ENCODE assay signal across 10 mouse cellular contexts in genomic region chr2:145833341-145833740, GRCm38 (mm10).
DNase-seq lines count a peak whose midpoint lies in the region; ATAC-seq and TF ChIP-seq lines count a peak whose summit lies in the region.
"Had no signal": no experiment of that assay in that cellular context is flagged by ENCODE, and none has a peak within 500 bp of the region (broad histone marks: within the 10 kb centered on the region; RNA-seq: fewer than 3 reads in every experiment).

No protein-coding gene starts in this region.

- H3K4me2 ChIP-seq in forebrain, embryonic 15.5 days (replicated peaks): no peak overlapping the region
- H3K4me2 ChIP-seq in forebrain, embryonic 16.5 days (ENCODE audit: low read length): no peak overlapping the region
- no peak overlapping the region for H3K4me2 ChIP-seq in liver, postnatal 0 days (ENCODE audit: low read depth, low read length)
- H3K4me2 ChIP-seq in liver, embryonic 11.5 days: no peak overlapping the region
- no peak overlapping the region for H3K4me2 ChIP-seq in midbrain, postnatal 0 days (ENCODE audit: low read depth, low read length, poor library complexity, severe bottlenecking)

- H3K4me3 ChIP-seq in forebrain, embryonic 15.5 days: no peak overlapping the region
- no peak overlapping the region for H3K4me3 ChIP-seq in forebrain, embryonic 16.5 days (replicated peaks; ENCODE audit: low read length)
- H3K4me3 ChIP-seq in liver, postnatal 0 days (ENCODE audit: low read depth, low read length): no peak overlapping the region
- H3K4me3 ChIP-seq in liver, embryonic 11.5 days (ENCODE audit: low read depth, low read length): no peak overlapping the region
- H3K4me3 ChIP-seq in midbrain, postnatal 0 days (ENCODE audit: low read depth, low read length): no peak overlapping the region

- H3K9me3 ChIP-seq in forebrain, embryonic 15.5 days: no peaks in the 10 kb centered on the region
- H3K9me3 ChIP-seq in forebrain, embryonic 16.5 days (ENCODE audit: control insufficient read depth, low read length): no peaks in the 10 kb centered on the region
- no peaks in the 10 kb centered on the region for H3K9me3 ChIP-seq in liver, postnatal 0 days (ENCODE audit: low read length)
- H3K9me3 ChIP-seq in liver, embryonic 11.5 days (ENCODE audit: control insufficient read depth, low read length): no peaks in the 10 kb centered on the region
- no peaks in the 10 kb centered on the region for H3K9me3 ChIP-seq in midbrain, postnatal 0 days (ENCODE audit: low read length)

- WGBS in forebrain, embryonic 15.5 days: 97% methylated on average over 3 of the region's 3 CpGs
- WGBS in forebrain, embryonic 16.5 days: 87% methylated on average over 3 of the region's 3 CpGs
- WGBS in liver, postnatal 0 days (ENCODE audit: insufficient replicate concordance): 70% methylated on average over 3 of the region's 3 CpGs
- WGBS in liver, embryonic 11.5 days: 83% methylated on average over 3 of the region's 3 CpGs
- WGBS in midbrain, postnatal 0 days: 80% methylated on average over 3 of the region's 3 CpGs

- H3K27ac ChIP-seq in forebrain, embryonic 15.5 days (replicated peaks): peak overlapping the region; percentile 81; the same call in 1 of the 2 replicates
- no peak overlapping the region for H3K27ac ChIP-seq in forebrain, embryonic 16.5 days (ENCODE audit: low read length)
- H3K27ac ChIP-seq in liver, postnatal 0 days (ENCODE audit: low read depth): 0 out of 2 replicates have a peak overlapping the region, but pooled peaks have one; percentile 40
- no peak overlapping the region for H3K27ac ChIP-seq in liver, embryonic 11.5 days (ENCODE audit: low read depth, low read length)
- H3K27ac ChIP-seq in midbrain, postnatal 0 days (ENCODE audit: low read depth, low read length): peak overlapping the region; percentile 62; the same call in 1 of the 2 replicates

- no peak for TF ChIP-seq CTCF in liver, postnatal 0 days (IDR thresholded peaks at IDR 0.05; ENCODE audit: low read depth)
- TF ChIP-seq CTCF in midbrain, postnatal 0 days (IDR thresholded peaks at IDR 0.05): no peak

- peaks cover 9% of the 10 kb centered on the region for H3K4me1 ChIP-seq in forebrain, embryonic 15.5 days
- H3K4me1 ChIP-seq in forebrain, embryonic 16.5 days (replicated peaks; ENCODE audit: control insufficient read depth, insufficient read depth, low read length): peaks cover 6% of the 10 kb centered on the region
- H3K4me1 ChIP-seq in liver, postnatal 0 days (ENCODE audit: insufficient read depth): peaks cover 17% of the 10 kb centered on the region
- no peaks in the 10 kb centered on the region for H3K4me1 ChIP-seq in liver, embryonic 11.5 days (replicated peaks; ENCODE audit: control insufficient read depth, insufficient read depth, low read length)
- H3K4me1 ChIP-seq in midbrain, postnatal 0 days (ENCODE audit: insufficient read depth, low read length): no peaks in the 10 kb centered on the region

- H3K36me3 ChIP-seq in forebrain, embryonic 15.5 days: no peaks in the 10 kb centered on the region
- no peaks in the 10 kb centered on the region for H3K36me3 ChIP-seq in forebrain, embryonic 16.5 days (ENCODE audit: control insufficient read depth, insufficient read depth)
- 0 out of 2 replicates have a peak, but pooled peaks cover 3% of the 10 kb centered on the region for H3K36me3 ChIP-seq in liver, postnatal 0 days (replicated peaks; ENCODE audit: insufficient read depth, low read length)
- H3K36me3 ChIP-seq in liver, embryonic 11.5 days (ENCODE audit: control insufficient read depth, insufficient read depth, low read length): no peaks in the 10 kb centered on the region; the same call in 1 of the 2 replicates
- H3K36me3 ChIP-seq in midbrain, postnatal 0 days (ENCODE audit: insufficient read depth, low read length): no peaks in the 10 kb centered on the region

- H3K27me3 ChIP-seq in forebrain, embryonic 15.5 days: no peaks in the 10 kb centered on the region
- no peaks in the 10 kb centered on the region for H3K27me3 ChIP-seq in forebrain, embryonic 16.5 days (replicated peaks; ENCODE audit: control insufficient read depth, insufficient read depth, low read length)
- H3K27me3 ChIP-seq in liver, postnatal 0 days (ENCODE audit: insufficient read depth, low read length): no peaks in the 10 kb centered on the region
- H3K27me3 ChIP-seq in liver, embryonic 11.5 days (replicated peaks; ENCODE audit: control insufficient read depth, insufficient read depth, low read length): no peaks in the 10 kb centered on the region
- H3K27me3 ChIP-seq in midbrain, postnatal 0 days (ENCODE audit: insufficient read depth, low read length): no peaks in the 10 kb centered on the region
- H3K27me3 ChIP-seq: CH12.LX had no signal

- no peak overlapping the region for H3K9ac ChIP-seq in forebrain, embryonic 15.5 days (replicated peaks)
- no peak overlapping the region for H3K9ac ChIP-seq in forebrain, embryonic 16.5 days (replicated peaks; ENCODE audit: low read depth, low read length)
- no peak overlapping the region for H3K9ac ChIP-seq in liver, postnatal 0 days (replicated peaks)
- no peak overlapping the region for H3K9ac ChIP-seq in liver, embryonic 11.5 days (ENCODE audit: low read depth, low read length)
- H3K9ac ChIP-seq in midbrain, postnatal 0 days (replicated peaks; ENCODE audit: low read length, poor library complexity, severe bottlenecking): no peak overlapping the region

- TF ChIP-seq EP300 in liver, postnatal 0 days (IDR thresholded peaks at IDR 0.05; ENCODE audit: low read depth): no peak

- no peak for DNase-seq in liver, postnatal 0 days
- no peak for DNase-seq in liver, embryonic 11.5 days (ENCODE audit: low spot score)
- DNase-seq in fat pad, adult 2 months (ENCODE audit: extremely low read depth, low read depth, low spot score): peak; percentile 99
- no peak for DNase-seq in midbrain, postnatal 0 days (ENCODE audit: low spot score)
- no peak for DNase-seq in embryo, embryonic 9.5 days (ENCODE audit: extremely low spot score)
- DNase-seq in frontal cortex, postnatal 14 days (ENCODE audit: low spot score in 2 of 2): no peak
- DNase-seq: gastrocnemius, postnatal 36 days had no signal

- no peak for ATAC-seq in forebrain, embryonic 15.5 days (replicated peaks)
- no peak for ATAC-seq in forebrain, embryonic 16.5 days
- no peak for ATAC-seq in liver, postnatal 0 days
- ATAC-seq in liver, embryonic 11.5 days (replicated peaks; ENCODE audit: low FRiP score): no peak
- ATAC-seq in midbrain, postnatal 0 days (ENCODE audit: low FRiP score): no peak

Comparison
In these comparisons a context has a peak if more than half of its experiments do, and no peak if none do; other contexts are left out.
1. H3K27ac ChIP-seq: peak in forebrain, embryonic 15.5 days (single experiment), liver, postnatal 0 days (single experiment) and midbrain, postnatal 0 days (single experiment); none in forebrain, embryonic 16.5 days (single experiment) and liver, embryonic 11.5 days (single experiment).